Mouse (Mus musculus) natural killer cell, adult 2 months (primary cell): Measurements from ENCODE around the gene Galnt14.

ENCODE experiments used
- DNase-seq, 2 experiments: peaks; one replicate each; pipeline ENCODE4 v3.0.0; 2022; ENCODE audit warnings: low spot score in 2 of 2

The Galnt14 gene

GRCm38 (mm10) chr17:73507804-73508535 is 202.3 kb downstream of the Galnt14 start:
- DNase-seq, result no peak

DNA sequence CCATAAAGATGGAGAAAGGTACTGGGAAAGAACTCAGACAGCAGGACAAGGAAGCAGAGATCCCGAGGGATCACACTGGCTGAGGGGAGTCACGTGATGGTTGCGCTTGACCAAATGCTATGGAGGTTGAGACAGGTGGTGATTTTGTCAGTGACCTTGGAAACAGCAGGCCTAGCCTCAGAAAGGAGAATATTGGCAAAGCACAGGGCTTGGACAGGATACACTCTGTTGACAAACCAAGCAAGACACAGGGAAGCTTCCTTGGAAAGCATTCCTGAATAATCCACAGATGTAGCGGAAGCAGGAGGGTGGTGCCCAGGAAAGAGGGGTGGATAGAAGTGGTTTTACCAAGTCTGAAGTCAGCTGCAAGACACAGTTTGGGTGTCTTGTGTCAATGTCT is 206.1 kb downstream of the Galnt14 start:
- DNase-seq, result no peak

- no peak for DNase-seq
These were observed 207.6 kb downstream of the Galnt14 start for GRCm38 (mm10) chr17:73502613-73503012.

GRCm38 (mm10) chr17:73489519-73489918 is 220.7 kb downstream of the Galnt14 start:
- DNase-seq, result no peak

DNA sequence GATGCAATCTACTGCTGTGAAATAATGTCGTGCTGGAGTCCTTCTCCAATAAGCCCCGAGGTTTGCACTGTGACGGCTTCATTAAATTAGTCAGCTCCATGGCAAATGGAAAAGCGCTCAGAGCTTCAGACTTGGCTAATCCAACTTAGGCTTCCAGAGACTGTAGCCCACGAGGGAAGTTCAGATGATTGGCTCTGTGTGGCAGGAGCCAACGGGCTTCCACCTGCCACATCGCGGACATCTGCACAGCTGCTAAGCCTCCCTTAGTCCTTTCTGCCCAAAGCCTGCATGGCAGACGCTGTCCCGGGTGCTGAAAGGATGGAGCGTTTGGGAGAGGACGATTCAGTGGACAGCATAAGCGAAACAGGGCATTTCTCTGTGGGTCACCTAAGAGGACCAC is 222.5 kb downstream of the Galnt14 start:
- no peak for DNase-seq

- no peak for DNase-seq
These were observed 222.9 kb downstream of the Galnt14 start for GRCm38 (mm10) chr17:73487380-73487779.

GRCm38 (mm10) chr17:73477096-73478076 is 232.9 kb downstream of the Galnt14 start:
- no peak for DNase-seq

DNA sequence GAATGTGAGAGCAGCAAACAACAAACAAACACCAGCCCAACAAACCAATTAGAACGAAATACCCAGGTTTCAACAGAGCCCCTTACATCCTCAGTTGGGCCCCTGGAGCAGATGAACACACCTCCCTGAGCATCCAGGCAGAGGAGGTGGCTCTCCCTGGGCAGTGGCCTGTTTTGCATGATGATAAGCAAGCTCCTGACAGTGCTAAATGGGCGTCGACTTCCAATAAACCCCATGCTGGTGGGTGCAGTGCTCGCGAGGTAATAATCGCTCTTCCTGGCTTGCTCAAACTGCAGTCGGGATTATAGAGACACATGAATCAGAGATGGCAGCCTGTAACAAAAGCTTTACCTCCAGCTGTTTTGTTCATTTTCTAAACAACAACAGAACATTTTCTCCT is 235.9 kb downstream of the Galnt14 start:
- DNase-seq, result no peak

DNA sequence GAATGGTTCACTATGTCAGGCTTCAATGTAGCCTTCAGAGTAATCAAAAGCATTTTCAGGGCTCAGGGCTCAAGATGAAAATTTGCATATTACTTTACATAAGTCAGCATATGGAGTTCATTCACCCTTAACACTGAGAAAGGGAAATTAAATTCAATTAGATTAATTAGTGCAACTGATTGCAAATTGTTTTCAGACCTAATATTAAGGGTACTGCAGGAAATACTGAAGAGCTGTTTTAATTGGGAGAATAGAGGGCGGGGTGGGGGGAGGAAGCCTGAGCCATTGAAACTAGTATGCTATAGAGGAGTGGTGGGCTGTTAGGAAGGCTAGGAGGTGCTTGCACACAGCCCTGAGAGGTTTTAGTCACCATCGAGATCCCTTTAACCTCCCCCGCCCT is 237.2 kb downstream of the Galnt14 start:
- no peak for DNase-seq

- no peak for DNase-seq
These were observed 249.4 kb downstream of the Galnt14 start for GRCm38 (mm10) chr17:73460874-73461273.

- no peak for DNase-seq
These were observed 251.5 kb downstream of the Galnt14 start for GRCm38 (mm10) chr17:73458741-73459140.

GRCm38 (mm10) chr17:73456551-73456950 is 253.7 kb downstream of the Galnt14 start:
- no peak for DNase-seq

- no peak for DNase-seq
These were observed 256.6 kb downstream of the Galnt14 start for GRCm38 (mm10) chr17:73453646-73454045.

DNA sequence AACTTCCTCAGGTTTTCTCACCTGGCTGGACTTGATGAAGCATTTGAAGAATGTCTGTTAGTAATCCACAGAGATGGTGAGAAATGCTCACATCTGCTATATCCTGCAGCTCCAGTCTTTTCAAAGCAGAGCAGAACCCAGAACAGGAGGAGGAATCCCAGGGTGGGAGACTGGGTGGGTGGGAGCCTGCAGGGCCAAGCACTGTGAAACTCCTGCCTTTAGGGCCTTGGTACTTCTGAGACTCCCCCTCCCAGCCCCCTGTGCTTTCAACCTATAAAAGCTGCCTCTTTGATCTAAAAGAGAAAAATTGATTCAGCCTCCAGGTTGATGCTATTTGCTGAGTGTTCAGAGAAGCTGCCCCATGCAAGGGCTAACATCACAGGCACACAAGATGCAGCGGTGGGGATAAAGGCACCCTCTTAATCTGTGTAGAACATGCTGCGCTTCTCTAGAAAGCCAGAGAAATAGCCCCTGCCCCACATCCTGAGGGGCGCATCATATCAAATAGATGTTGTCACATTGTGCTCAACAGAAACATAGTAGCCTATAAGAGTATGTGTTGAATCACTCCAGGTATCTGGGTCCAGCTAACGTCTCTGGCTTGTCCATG is 258.0 kb downstream of the Galnt14 start:
- no peak for DNase-seq

DNA sequence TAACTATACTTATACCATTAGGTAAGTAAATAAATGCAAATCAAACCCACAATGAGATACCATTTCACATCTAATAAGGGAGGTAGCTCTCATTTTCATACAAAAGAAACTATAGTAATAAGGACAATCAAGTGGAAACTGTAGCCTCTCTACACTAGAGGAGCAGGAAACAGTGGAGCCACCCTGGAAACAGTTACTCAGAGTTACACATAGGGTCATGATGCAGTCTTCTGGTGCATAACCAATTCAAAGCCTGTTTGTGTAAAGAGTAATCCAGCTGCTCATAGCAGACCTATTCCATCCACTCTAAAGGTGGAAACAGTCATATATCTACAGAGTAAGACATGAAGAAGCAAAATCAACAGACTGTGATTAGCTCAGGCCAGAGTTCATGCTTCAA is 261.1 kb downstream of the Galnt14 start:
- no peak for DNase-seq
